Mouse (Mus musculus) brain, embryonic 14.5 days (tissue): Measurements from ENCODE around the gene Slc2a6. TPM values are rescaled to one million over a fixed set of nuclear protein-coding genes. Genes with fewer than 3 reads are reported as not detected.

Experiments
- DNase-seq: peaks from one replicate; pipeline ENCODE4 v3.0.0-alpha.2; 2011; ENCODE audit warnings: low read depth
- CTCF ChIP-seq: fragments of 200-500 bp; IDR thresholded peaks from 2 replicates; pipeline ENCODE4 v1.5.1; 2012; ENCODE audit warnings: inconsistent platforms, mild to moderate bottlenecking, moderate library complexity, borderline replicate concordance; ENCODE audit not compliant: insufficient read depth, insufficient read length; ENCODE audit errors: extremely low read depth
- POLR2A ChIP-seq: fragments of 200-500 bp; IDR thresholded peaks from 2 replicates; pipeline ENCODE4 v1.6.1; 2012; ENCODE audit warnings: mild to moderate bottlenecking, inconsistent platforms, borderline replicate concordance; ENCODE audit not compliant: poor library complexity, insufficient read depth, insufficient read length, severe bottlenecking; ENCODE audit errors: extremely low read depth
- polyA plus RNA-seq: library from polyadenylated mRNA; depleted of rRNA; stranded (reverse); fragments of >200 nt; gene quantifications from 2 replicates; pipeline ENCODE4 v1.2.3, GENCODE M21; 2012

The Slc2a6 gene
- polyA plus RNA-seq, 1 experiment = 7.2 TPM

GRCm38 (mm10) chr2:27058251-27058650 is 30.5 kb upstream of the Slc2a6 start:
- DNase-seq = no peak
- TF ChIP-seq POLR2A (no peak), CTCF (no peak)

GRCm38 (mm10) chr2:27049408-27049807 is 21.6 kb upstream of the Slc2a6 start:
- TF ChIP-seq CTCF = no peak
- TF ChIP-seq POLR2A = no peak
- no peak for DNase-seq

- DNase-seq = no peak
- no peak for TF ChIP-seq POLR2A
- TF ChIP-seq CTCF = no peak
Measured at GRCm38 (mm10) chr2:27045979-27046770, 18.4 kb upstream of the Slc2a6 start.

- TF ChIP-seq CTCF = no peak
- TF ChIP-seq POLR2A = no peak
Measured at GRCm38 (mm10) chr2:27044641-27045040, 16.8 kb upstream of the Slc2a6 start.

GRCm38 (mm10) chr2:27044166-27044565 is 16.4 kb upstream of the Slc2a6 start:
- no peak for DNase-seq
- TF ChIP-seq CTCF (no peak), POLR2A (no peak)

More at GRCm38 (mm10) chr2:27044641-27045040, 16.8 kb upstream of the Slc2a6 start:
- DNase-seq = no peak

GRCm38 (mm10) chr2:27043461-27043860 is 15.7 kb upstream of the Slc2a6 start:
- DNase-seq = peak; percentile 89
- TF ChIP-seq CTCF = peak; percentile 92
- no peak for TF ChIP-seq POLR2A

- DNase-seq = no peak
- TF ChIP-seq CTCF = no peak
- TF ChIP-seq POLR2A = no peak
Measured at GRCm38 (mm10) chr2:27042131-27042844, 14.5 kb upstream of the Slc2a6 start.

- no peak for DNase-seq
- TF ChIP-seq CTCF (peak; percentile 22; the same call in 1 of the 2 replicates), POLR2A (no peak)
Measured at GRCm38 (mm10) chr2:27039286-27039685, 11.5 kb upstream of the Slc2a6 start.

GRCm38 (mm10) chr2:27038596-27038995 is 10.8 kb upstream of the Slc2a6 start:
- TF ChIP-seq CTCF (peak; percentile 89), POLR2A (no peak)
- peak; percentile 78 for DNase-seq

GRCm38 (mm10) chr2:27037008-27037407 is 9.2 kb upstream of the Slc2a6 start:
- DNase-seq = no peak

GRCm38 (mm10) chr2:27036003-27036402 is 8.2 kb upstream of the Slc2a6 start:
- DNase-seq = no peak
- TF ChIP-seq POLR2A (no peak), CTCF (no peak)

More at GRCm38 (mm10) chr2:27037008-27037407, 9.2 kb upstream of the Slc2a6 start:
- TF ChIP-seq CTCF (no peak), POLR2A (no peak)

- no peak for DNase-seq
- TF ChIP-seq CTCF = no peak
Measured at GRCm38 (mm10) chr2:27032361-27032760, 4.6 kb upstream of the Slc2a6 start.

GRCm38 (mm10) chr2:27028437-27029015 is 728 bp upstream of the Slc2a6 start:
- no peak for DNase-seq
- TF ChIP-seq POLR2A (no peak), CTCF (no peak)
